Mouse (Mus musculus) CD4-positive, CD25-positive, alpha-beta regulatory T cell, adult 4 months (primary cell): ENCODE measurements around the gene Gm9767. TPM values are rescaled to one million over a fixed set of nuclear protein-coding genes. Genes with fewer than 3 reads are reported as not detected.

Source experiments
- ATAC-seq: one replicate; pipeline ENCODE4 v1.8.0; 2017
- polyA plus RNA-seq, 2 experiments: library from polyadenylated mRNA; unstranded; fragments of 100-300 nt; shearing (Covaris generic); gene quantifications; one replicate each; pipeline ENCODE4 v1.2.1; 2017

Gm9767 gene
- not detected for polyA plus RNA-seq

- ATAC-seq: no peak
Measured at GRCm38 (mm10) chr10:26077671-26078481, at the start of gene Gm9767. Gene Gm9767, plus strand, starts transcription at chr10:26078255.

- ATAC-seq: no peak
Measured at GRCm38 (mm10) chr10:26034931-26035330, 43.1 kb upstream of the Gm9767 start.

GRCm38 (mm10) chr10:26051177-26051576 is 26.9 kb upstream of the Gm9767 start:
- no peak for ATAC-seq

GRCm38 (mm10) chr10:26059662-26060307 is 18.3 kb upstream of the Gm9767 start:
- ATAC-seq: no peak

GRCm38 (mm10) chr10:26063071-26063470 is 15.0 kb upstream of the Gm9767 start:
- ATAC-seq: no peak

- ATAC-seq: no peak
Measured at GRCm38 (mm10) chr10:26071986-26072385, 6.1 kb upstream of the Gm9767 start.

GRCm38 (mm10) chr10:26076949-26077348 is 1.1 kb upstream of the Gm9767 start:
- no peak for ATAC-seq

- no peak for ATAC-seq
Measured at GRCm38 (mm10) chr10:26078521-26079142, 577 bp downstream of the Gm9767 start, which contains the start of gene Tmem200a. Gene Tmem200a, minus strand, starts transcription at chr10:26079052.

- no peak for ATAC-seq
Measured at GRCm38 (mm10) chr10:26079678-26080077, 1.6 kb downstream of the Gm9767 start.

GRCm38 (mm10) chr10:26082081-26082480 is 4.0 kb downstream of the Gm9767 start:
- no peak for ATAC-seq

- ATAC-seq: no peak
Measured at GRCm38 (mm10) chr10:26103330-26103982, 25.4 kb downstream of the Gm9767 start.

GRCm38 (mm10) chr10:26114409-26114808 is 36.4 kb downstream of the Gm9767 start:
- no peak for ATAC-seq

- ATAC-seq: no peak
Measured at GRCm38 (mm10) chr10:26119067-26119821, 41.2 kb downstream of the Gm9767 start.

GRCm38 (mm10) chr10:26119822-26120183 is 41.7 kb downstream of the Gm9767 start:
- no peak for ATAC-seq

Other genes with a start within 250 kb of the Gm9767 start
- gene Tmem200a, start 797 bp downstream of the Gm9767 start, polyA plus RNA-seq: not detected
- 1 to 10 TPM; 1.2 to 1.8 TPM for gene Samd3, start 151.5 kb downstream of the Gm9767 start, polyA plus RNA-seq